Mouse (Mus musculus): Measurements from ENCODE around the gene Frs2. TPM values are rescaled to one million over a fixed set of nuclear protein-coding genes. Genes with fewer than 3 reads are reported as not detected.
A peak's percentile ranks its signal among the peaks of the same experiment; 100 is the strongest.

Gene Frs2
- total and polyA plus RNA-seq, 2 experiments from 2014 or later: 17.3 to 20.3 TPM

- DNase-seq (ENCODE audit: low spot score) (no peak), ATAC-seq (ENCODE audit: low FRiP score) (no peak)
- Histone ChIP-seq H3K4me3 (ENCODE audit: low read depth, low read length) (no peak overlapping the region), H3K9ac (replicated peaks; ENCODE audit: low read length, poor library complexity, severe bottlenecking) (no peak overlapping the region), H3K9me3 (ENCODE audit: low read length) (no peaks in the 10 kb centered on the region), H3K4me1 (ENCODE audit: insufficient read depth, low read length) (no peaks in the 10 kb centered on the region), H3K27me3 (ENCODE audit: insufficient read depth, low read length) (no peaks in the 10 kb centered on the region), H3K27ac (ENCODE audit: low read depth, low read length) (no peak overlapping the region), H3K4me2 (ENCODE audit: low read depth, low read length, poor library complexity, severe bottlenecking) (no peak overlapping the region), H3K36me3 (ENCODE audit: insufficient read depth, low read length) (no peaks in the 10 kb centered on the region)
- no peak for TF ChIP-seq CTCF (IDR thresholded peaks at IDR 0.05)
- whole genome bisulfite sequencing: 45% methylated on average over 3 of the region's 3 CpGs
These were observed 32.8 kb upstream of the Frs2 start for GRCm38 (mm10) chr10:117181098-117181497.

- Histone ChIP-seq H3K27me3 (ENCODE audit: insufficient read depth, low read length) (no peaks in the 10 kb centered on the region), H3K9ac (replicated peaks; ENCODE audit: low read length, poor library complexity, severe bottlenecking) (no peak overlapping the region), H3K4me2 (ENCODE audit: low read depth, low read length, poor library complexity, severe bottlenecking) (peak overlapping the region; percentile 2; the same call in 1 of the 2 replicates), H3K4me1 (ENCODE audit: insufficient read depth, low read length) (no peaks in the 10 kb centered on the region), H3K36me3 (ENCODE audit: insufficient read depth, low read length) (no peaks in the 10 kb centered on the region), H3K27ac (ENCODE audit: low read depth, low read length) (no peak overlapping the region), H3K4me3 (ENCODE audit: low read depth, low read length) (no peak overlapping the region), H3K9me3 (ENCODE audit: low read length) (no peaks in the 10 kb centered on the region)
- no peak for TF ChIP-seq CTCF (IDR thresholded peaks at IDR 0.05)
- 59% methylated on average over 12 of the region's 12 CpGs for WGBS
- ATAC-seq (ENCODE audit: low FRiP score) (no peak), DNase-seq (ENCODE audit: low spot score) (no peak)
These were observed 26.3 kb upstream of the Frs2 start for GRCm38 (mm10) chr10:117174645-117175044.

GRCm38 (mm10) chr10:117173566-117174438 is 25.5 kb upstream of the Frs2 start:
- no peak overlapping the region for H3K9ac ChIP-seq (replicated peaks; ENCODE audit: low read length, poor library complexity, severe bottlenecking)
- H3K27me3 ChIP-seq (ENCODE audit: insufficient read depth, low read length): no peaks in the 10 kb centered on the region
- no peak for TF ChIP-seq CTCF (IDR thresholded peaks at IDR 0.05)
- no peaks in the 10 kb centered on the region for H3K9me3 ChIP-seq (ENCODE audit: low read length)
- H3K27ac ChIP-seq (ENCODE audit: low read depth, low read length): no peak overlapping the region
- H3K4me3 ChIP-seq (ENCODE audit: low read depth, low read length): no peak overlapping the region
- no peaks in the 10 kb centered on the region for H3K36me3 ChIP-seq (ENCODE audit: insufficient read depth, low read length)
- 37% methylated on average over 12 of the region's 13 CpGs for WGBS
- 0 out of 2 replicates have a peak overlapping the region, but pooled peaks have one; percentile 2 for H3K4me2 ChIP-seq (ENCODE audit: low read depth, low read length, poor library complexity, severe bottlenecking)
- peak; percentile 17 for DNase-seq (ENCODE audit: low spot score)
- H3K4me1 ChIP-seq (ENCODE audit: insufficient read depth, low read length): no peaks in the 10 kb centered on the region
- no peak for ATAC-seq (ENCODE audit: low FRiP score)

DNA sequence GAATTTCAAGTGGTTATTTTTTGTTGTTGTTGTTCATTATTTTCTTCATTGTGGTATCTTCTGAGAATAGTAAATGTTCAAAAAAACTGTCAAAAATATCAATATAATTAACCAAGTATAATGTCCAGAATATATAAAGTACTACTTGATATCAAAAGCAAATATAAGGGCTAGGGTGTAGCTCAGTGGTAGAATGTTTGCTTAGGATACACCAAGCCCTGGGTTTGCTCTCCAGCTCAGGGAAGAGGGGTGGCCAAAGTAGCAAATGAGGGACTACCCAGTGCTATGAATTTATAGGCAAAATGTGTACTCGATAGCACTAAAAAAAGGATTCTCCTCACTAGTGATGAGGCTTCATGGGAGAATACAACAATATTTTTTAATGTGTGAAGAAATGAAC is 24.8 kb upstream of the Frs2 start:
- WGBS: 94% methylated on average over 1 of the region's 1 CpGs
- Histone ChIP-seq H3K27me3 (ENCODE audit: insufficient read depth, low read length) (no peaks in the 10 kb centered on the region), H3K4me1 (ENCODE audit: insufficient read depth, low read length) (no peaks in the 10 kb centered on the region), H3K4me2 (ENCODE audit: low read depth, low read length, poor library complexity, severe bottlenecking) (no peak overlapping the region), H3K36me3 (ENCODE audit: insufficient read depth, low read length) (no peaks in the 10 kb centered on the region), H3K4me3 (ENCODE audit: low read depth, low read length) (no peak overlapping the region), H3K9me3 (ENCODE audit: low read length) (no peaks in the 10 kb centered on the region), H3K27ac (ENCODE audit: low read depth, low read length) (no peak overlapping the region), H3K9ac (replicated peaks; ENCODE audit: low read length, poor library complexity, severe bottlenecking) (no peak overlapping the region)
- no peak for ATAC-seq (ENCODE audit: low FRiP score)
- no peak for DNase-seq (ENCODE audit: low spot score)
- no peak for TF ChIP-seq CTCF (IDR thresholded peaks at IDR 0.05)

GRCm38 (mm10) chr10:117172069-117172468 is 23.7 kb upstream of the Frs2 start:
- no peak overlapping the region for H3K4me3 ChIP-seq (ENCODE audit: low read depth, low read length)
- no peaks in the 10 kb centered on the region for H3K36me3 ChIP-seq (ENCODE audit: insufficient read depth, low read length)
- H3K27ac ChIP-seq (ENCODE audit: low read depth, low read length): no peak overlapping the region
- H3K27me3 ChIP-seq (ENCODE audit: insufficient read depth, low read length): no peaks in the 10 kb centered on the region
- no peak overlapping the region for H3K9ac ChIP-seq (replicated peaks; ENCODE audit: low read length, poor library complexity, severe bottlenecking)
- DNase-seq (ENCODE audit: low spot score) (no peak), ATAC-seq (ENCODE audit: low FRiP score) (no peak)
- no peaks in the 10 kb centered on the region for H3K9me3 ChIP-seq (ENCODE audit: low read length)
- no peak overlapping the region for H3K4me2 ChIP-seq (ENCODE audit: low read depth, low read length, poor library complexity, severe bottlenecking)
- no peak for TF ChIP-seq CTCF (IDR thresholded peaks at IDR 0.05)
- no peaks in the 10 kb centered on the region for H3K4me1 ChIP-seq (ENCODE audit: insufficient read depth, low read length)
- 52% methylated on average over 3 of the region's 3 CpGs for WGBS

DNA sequence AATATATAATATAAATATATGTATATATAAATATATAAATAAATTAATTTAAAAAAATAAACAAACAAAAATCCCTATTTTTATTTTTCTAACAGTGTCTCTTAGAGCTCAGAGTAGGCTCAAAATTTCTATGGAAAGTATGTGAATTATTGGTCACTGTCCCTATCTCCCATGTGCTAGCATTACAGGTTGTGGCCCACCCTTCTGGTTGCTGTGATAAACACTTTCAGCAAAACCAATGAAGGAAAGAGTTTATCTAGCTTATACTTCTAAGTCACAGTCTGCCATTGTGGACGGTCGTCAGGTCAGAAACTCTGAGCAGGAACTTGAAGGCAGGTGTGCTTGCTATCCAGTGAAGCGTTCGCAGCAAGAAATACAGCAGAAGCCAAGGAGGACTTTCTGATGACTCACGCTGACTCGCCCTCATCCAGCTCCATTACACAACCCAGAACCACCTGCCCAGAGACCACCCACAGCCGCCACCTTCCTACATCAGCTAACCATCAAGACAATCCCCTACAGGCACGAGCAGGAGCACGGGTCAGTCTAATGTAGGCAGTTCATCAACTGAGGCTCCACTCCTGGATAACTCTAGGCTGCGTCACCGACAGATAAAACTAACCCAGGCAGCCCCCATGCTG is 18.6 kb upstream of the Frs2 start:
- ATAC-seq (ENCODE audit: low FRiP score) (no peak), DNase-seq (ENCODE audit: low spot score) (no peak)
- Histone ChIP-seq H3K27ac (ENCODE audit: low read depth, low read length) (no peak overlapping the region), H3K36me3 (ENCODE audit: insufficient read depth, low read length) (no peaks in the 10 kb centered on the region), H3K4me3 (ENCODE audit: low read depth, low read length) (no peak overlapping the region), H3K9ac (replicated peaks; ENCODE audit: low read length, poor library complexity, severe bottlenecking) (no peak overlapping the region), H3K27me3 (ENCODE audit: insufficient read depth, low read length) (no peaks in the 10 kb centered on the region), H3K4me1 (ENCODE audit: insufficient read depth, low read length) (no peaks in the 10 kb centered on the region), H3K4me2 (ENCODE audit: low read depth, low read length, poor library complexity, severe bottlenecking) (no peak overlapping the region), H3K9me3 (ENCODE audit: low read length) (no peaks in the 10 kb centered on the region)
- 92% methylated on average over 11 of the region's 11 CpGs for WGBS
- no peak for TF ChIP-seq CTCF (IDR thresholded peaks at IDR 0.05)

Data from midbrain, postnatal 0 days (tissue).